Mouse (Mus musculus) megakaryocyte progenitor cell, adult 5-6 weeks (primary cell): ENCODE measurements around the gene Csmd2. TPM values are rescaled to one million over a fixed set of nuclear protein-coding genes. Genes with fewer than 3 reads are reported as not detected.

ENCODE experiments used
- ATAC-seq: replicated peaks from 2 replicates; pipeline ENCODE4 v1.8.0; 2016; ENCODE audit warnings: mild to moderate bottlenecking, moderate TSS enrichment, inconsistent platforms; ENCODE audit not compliant: poor library complexity
- total RNA-seq, 2 experiments: library from RNA; stranded (forward) in 1 of 2; stranded (reverse) in 1 of 2; fragments of 157-497, 149-512 nt in 1 of 2; fragments of 200-1000 nt in 1 of 2; gene quantifications; 2 replicates each; pipeline versions ENCODE4 v1.2.3 to v1.2.4; 2015 to 2017

Gene Csmd2
- total RNA-seq, 2 experiments from 2014 or later: not detected

GRCm38 (mm10) chr4:128239113-128239512 is 251.5 kb downstream of the Csmd2 start:
- ATAC-seq: no peak

DNA sequence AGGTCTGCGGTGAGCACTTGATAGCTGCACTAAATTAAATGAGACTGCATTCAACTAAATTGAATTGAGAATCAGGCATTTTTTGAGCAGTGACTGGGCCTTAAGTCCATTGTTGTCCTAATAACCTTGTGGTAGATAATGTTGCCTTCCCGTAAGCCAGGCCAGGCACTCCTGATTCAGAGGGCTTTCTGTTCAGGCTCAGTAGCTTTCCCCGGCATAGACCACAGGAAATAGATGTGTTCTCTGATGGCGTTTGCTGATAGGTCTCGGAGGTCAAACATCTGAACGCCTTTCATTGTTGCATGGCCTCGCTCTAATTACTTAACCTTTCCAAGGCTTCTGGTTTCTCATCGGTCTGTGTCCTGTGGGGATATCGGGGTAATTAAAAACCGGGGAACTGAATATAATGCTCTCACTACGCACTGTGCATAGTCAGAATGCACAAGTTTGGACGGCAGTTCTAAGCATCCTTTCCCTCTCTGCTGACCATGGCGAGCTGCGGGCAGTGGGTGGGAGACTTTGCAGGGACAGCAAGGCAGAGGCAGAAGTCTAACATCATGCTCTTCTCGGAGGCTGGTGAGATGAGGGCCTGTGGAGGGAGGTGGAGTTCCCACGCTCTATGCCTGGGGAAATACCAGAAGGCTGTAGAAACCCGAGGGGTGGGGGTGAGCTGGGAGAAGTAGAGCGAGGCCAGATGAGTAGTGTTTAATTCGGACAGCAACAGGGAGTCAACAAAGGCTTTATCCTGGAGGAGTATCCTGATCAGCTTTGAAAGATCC is 253.6 kb downstream of the Csmd2 start:
- ATAC-seq: no peak

DNA sequence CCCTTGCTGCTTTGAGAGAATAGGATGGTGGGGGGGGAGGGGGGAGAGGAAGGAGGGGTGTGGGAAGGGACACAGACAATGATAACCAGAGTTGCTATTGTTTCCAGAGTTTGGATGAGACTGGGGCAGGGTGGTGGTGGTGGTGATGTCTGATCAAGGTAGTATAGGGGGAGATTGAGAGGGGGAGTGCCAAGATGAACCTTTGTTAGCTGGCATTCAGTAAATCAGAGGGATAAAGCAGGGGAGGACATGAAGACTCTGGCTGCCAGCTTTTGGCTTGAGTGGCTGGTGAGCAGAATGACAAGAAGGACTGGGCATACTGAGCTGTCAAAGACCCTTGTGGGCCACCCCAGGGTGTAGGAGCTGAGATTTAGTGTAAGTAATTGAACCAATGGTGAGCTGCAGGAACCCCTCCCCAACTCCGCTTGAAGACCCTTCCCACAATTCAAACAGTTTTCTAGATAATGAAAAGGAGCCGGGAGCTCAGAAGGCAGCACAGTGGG is 254.2 kb downstream of the Csmd2 start:
- ATAC-seq: no peak

GRCm38 (mm10) chr4:128245201-128245600 is 257.5 kb downstream of the Csmd2 start:
- no peak for ATAC-seq

DNA sequence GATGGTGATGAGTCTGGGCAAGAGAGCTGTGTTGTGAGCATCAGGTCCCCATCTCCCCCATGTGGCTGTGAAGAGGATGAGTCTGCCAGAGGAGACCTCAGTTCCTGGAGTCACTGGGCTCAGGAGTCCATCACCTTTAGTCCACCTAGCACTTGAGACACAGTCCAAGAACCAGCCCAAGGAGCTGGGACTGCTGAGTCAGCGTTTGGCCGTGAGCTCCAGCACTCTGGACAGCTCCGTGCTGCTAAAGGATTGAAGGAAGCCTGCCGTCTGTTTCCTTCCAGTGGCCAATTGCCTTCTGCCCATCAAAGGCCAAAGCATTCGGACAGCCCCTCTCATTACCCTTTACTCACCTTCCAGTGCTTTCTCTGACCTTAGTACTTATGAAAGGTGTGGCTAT is 261.0 kb downstream of the Csmd2 start:
- no peak for ATAC-seq

DNA sequence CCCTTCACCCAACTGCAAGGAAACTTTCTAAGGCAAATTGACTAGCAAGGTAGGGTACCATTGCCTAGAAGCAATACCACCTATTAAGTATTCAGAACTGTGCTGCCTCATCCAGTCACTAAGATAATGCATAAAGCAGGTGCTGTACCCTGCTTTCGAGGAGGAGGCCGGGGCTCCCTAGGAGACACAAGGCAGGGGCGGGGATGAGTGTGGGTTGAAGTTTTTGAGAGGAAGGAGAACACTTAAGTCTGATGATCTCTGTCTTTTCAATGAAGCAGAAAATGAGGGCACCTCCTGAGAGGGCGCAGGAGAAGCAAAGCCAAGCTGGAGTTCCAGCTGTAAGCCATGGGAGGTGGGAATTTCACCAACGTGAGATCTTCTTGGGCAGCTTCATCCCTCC is 271.6 kb downstream of the Csmd2 start:
- ATAC-seq: no peak

- ATAC-seq: no peak
These were observed 273.4 kb downstream of the Csmd2 start, which contains the start of gene Hmgb4 for GRCm38 (mm10) chr4:128260907-128261560. Hmgb4 (minus strand) TSS chr4:128260957.

- ATAC-seq: no peak
These were observed 276.8 kb downstream of the Csmd2 start for GRCm38 (mm10) chr4:128264491-128264890.

GRCm38 (mm10) chr4:128265341-128265740 is 277.7 kb downstream of the Csmd2 start:
- ATAC-seq: no peak

DNA sequence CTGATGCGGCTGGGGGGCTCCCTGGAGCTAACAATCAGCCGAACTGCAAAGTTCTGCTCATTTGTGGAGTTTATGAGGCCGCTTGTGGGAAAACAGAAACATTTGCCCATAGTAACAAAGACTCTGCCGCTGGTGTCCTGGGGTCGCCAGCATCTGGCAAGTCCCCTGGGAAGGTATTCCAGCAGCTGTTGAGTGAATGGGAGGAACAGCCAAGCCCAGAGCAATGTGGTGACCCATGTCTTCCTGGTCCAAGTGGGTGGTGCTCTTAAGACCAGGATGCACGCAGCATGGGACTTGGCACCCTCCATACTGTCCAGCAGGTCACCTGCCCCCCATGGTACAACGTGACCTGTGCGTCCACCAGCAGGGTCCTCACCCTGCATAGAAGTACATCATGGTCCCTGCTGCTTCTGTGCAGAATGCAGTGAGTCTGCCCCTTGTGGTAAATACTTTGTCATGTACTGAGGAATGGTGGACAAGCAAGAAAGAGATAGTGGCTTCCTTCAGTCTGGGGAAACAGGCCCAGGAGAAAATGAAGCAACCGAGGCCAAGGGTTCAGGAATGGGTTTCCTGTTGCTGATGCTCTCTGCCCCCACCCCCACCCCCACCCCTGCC is 281.7 kb downstream of the Csmd2 start:
- no peak for ATAC-seq

DNA sequence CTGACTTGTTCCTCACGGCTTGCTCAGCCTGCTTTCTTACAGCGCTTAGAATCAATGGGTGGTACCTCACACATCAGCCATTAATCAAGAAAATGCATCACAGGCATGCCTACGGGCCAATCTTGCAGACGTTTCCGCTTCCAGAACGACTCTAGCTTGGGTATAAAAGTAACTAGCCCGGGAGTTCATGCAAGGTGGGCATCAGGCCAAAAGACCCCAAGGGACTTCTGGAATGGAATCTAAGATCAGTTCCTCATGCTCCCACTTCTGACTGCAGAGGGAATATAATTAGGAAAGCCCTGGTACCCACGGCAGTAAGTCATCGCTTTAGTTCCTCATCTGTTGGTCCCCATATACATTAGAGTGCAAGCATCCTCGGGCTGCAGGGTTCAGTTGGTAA is 282.5 kb downstream of the Csmd2 start:
- no peak for ATAC-seq

DNA sequence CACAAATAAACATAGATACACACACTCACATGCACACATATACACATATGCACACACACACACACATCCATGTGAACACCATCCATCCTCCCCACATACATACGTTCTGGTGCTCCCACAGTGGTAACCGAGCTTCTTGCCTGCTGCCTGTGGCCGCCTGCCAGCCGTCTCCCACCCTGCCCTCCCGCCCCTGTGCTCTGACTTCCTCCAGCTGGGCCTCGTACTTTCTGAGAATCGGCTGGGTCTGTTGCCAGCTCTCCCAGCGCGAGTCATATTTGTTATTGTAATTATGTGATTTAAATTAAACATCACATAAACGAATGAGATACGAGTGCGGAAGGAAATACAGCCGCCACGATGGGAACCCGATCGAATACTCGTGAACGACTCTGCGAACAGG is 283.3 kb downstream of the Csmd2 start:
- ATAC-seq: no peak

GRCm38 (mm10) chr4:128272501-128272900 is 284.8 kb downstream of the Csmd2 start:
- no peak for ATAC-seq

DNA sequence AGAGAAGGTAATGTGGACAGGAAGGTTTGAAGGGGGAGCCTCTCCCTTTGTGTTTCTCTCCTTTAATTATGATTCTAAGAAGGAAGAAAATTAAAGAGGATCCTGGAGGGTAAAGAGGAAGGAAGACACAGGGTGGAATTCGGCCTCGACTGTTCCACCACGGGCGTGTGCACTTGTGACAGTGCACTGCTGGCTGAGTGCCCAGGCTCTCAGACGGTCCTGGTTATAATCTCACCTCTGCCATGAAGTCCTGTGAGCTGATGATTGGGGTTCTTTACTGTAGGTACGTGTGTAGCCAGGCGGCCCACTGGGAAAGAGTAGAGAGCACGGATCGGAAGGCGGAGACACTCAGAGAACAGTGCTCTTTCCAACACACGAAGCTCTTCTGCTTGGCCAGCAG is 285.5 kb downstream of the Csmd2 start:
- ATAC-seq: no peak

GRCm38 (mm10) chr4:128275116-128275515 is 287.5 kb downstream of the Csmd2 start:
- ATAC-seq: no peak

- no peak for ATAC-seq
These were observed 287.9 kb downstream of the Csmd2 start for GRCm38 (mm10) chr4:128275586-128275985.

DNA sequence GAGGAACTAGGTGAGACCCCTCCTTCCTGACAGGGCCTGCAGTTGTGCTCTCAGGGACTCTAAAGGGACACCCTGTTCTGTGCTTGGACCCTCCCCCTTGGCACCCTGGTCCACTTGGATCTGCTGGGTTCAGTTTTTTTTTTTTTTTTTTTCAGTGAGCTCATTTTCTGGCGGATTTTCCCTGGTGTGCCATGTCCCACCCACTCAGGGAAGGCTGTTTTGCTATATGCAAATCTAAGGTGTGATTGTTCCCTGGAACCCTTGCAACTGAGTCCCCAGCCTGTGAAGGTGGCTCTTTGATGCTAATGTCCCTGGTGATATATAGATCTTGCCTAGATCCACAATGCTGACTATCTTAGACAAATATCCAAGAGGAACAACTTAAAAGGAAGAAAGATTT is 297.4 kb downstream of the Csmd2 start:
- no peak for ATAC-seq

DNA sequence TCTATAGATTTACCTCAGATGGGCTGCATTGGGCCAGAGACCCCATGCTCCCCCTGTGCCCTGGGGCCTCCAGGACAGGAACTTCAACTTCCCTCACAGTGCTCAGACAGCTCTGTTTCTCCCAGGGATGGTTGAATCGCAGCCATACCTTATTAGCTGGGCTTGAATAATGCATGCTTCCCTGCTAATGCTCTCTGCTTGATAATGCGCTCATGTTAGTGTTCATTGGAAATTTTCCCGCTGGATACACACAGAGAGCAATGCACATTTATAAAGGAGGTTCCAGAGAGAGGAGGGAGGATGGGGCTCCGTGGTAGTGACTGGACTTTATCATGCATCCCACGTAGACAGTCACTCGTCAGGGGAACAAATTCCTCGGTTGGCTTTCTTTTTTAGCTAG is 300.4 kb downstream of the Csmd2 start:
- ATAC-seq: no peak

DNA sequence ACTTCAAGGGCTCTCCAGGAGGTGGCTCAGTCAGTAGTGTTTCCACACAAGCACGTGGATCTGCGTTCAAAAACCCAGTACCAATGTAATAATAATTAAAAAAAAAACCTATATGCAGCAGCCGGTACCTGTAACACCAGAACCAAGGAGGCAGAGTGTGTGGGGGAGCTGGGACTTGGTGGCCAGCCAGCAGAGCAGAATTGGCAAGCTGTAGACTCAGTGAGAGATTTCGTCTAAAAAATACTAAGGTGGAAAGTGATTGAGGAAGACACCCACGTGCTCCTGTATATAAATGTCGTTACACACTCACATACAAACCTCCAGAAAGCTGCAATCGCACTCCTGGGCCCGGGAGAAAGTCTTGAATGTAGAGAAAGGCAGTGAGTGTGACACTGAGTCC is 316.4 kb downstream of the Csmd2 start:
- no peak for ATAC-seq

DNA sequence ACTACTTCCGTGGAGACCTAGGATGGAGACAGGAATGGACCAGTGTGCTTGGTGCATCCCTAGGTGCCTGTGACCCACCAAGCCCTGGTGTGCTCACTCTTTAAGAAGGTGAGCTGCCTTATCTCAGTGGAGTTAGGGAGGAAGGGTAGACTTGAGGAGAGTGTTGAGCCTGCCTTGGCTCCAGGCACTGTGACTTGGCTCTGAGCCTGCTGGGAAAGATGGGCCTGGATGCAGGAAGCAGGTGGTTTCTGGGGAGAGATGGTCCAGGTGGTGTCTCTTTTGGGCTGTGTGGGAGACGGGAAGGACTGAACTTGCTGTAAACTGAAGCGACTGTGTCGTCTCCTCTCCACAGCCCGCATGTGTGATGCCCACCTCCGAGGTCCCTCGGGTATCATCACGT is 318.4 kb downstream of the Csmd2 start:
- ATAC-seq: no peak

DNA sequence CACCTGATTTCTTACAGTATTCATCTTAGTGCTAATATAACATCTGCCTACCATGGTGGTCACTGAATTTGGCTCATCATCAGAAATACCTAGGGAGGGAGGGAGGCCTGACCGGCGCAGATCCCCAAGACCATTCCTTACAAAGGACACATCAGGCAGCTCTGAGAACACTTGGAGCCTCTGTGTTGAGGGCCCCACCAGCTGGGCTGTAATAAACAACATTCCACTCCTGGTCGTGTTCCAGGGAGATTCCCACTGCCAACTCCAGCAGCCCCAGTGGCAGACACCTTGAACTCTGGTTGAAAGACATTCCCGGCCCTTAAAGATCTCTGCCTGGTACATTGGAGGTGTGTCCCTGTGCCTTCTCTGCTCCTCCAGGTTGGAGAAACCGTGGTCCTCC is 327.7 kb downstream of the Csmd2 start:
- no peak for ATAC-seq

DNA sequence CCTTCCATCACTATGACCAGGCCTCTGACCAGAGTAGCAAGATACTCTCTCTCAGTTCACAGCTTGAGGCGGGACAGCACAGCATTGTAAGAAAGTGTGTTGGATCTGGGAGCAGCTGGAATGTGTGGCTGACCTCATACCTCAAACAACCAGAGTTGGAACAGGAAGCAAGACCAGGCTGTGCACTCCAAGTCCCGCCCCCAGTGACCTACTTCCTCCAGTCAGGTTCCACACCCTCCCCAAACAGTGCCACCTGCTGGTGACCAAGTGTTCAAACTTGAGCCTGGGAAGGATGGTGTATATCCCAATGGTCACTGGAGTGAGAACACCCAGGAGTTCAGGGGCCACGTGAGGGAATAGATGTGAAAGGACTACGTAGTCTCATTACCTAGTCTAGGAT is 330.3 kb downstream of the Csmd2 start:
- ATAC-seq: no peak
